Mouse (Mus musculus): ENCODE measurements around the gene Dlk1. TPM values are rescaled to one million over a fixed set of nuclear protein-coding genes. Genes with fewer than 3 reads are reported as not detected.
A peak's percentile ranks its signal among the peaks of the same experiment; 100 is the strongest.

Dlk1 gene
- polyA plus RNA-seq (2014; fragmentation: Nextera tagmentation; extraction: Ambion mirVana) = 54.8 and 67.1 TPM in 2 replicates

DNA sequence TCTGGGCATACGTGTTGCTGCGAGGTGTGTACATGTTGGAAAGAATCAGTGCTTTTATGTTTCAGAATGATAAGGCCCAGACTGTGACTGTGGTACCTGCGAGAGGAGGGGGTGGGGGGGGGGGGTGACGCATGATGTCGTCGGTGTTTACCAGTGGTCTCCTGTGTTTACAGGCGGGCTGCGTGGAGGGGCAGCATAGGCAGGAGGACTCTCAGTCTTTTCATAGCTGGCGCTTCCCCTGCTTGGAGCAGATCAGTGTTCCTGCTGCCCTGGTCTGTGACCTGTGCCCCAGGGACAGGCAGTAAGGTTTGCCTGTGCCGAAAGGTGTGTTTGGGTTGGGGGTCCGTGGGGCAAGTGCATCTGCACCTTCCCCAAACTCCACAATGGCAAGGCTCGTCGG, at the start of gene Dlk1:
Gene Dlk1, plus strand, starts transcription at position 232 of the 400 bp plus-strand sequence.
- H3K36me3 ChIP-seq (ENCODE audit: control insufficient read depth, insufficient read depth, low read length) = no peaks in the 10 kb centered on the region
- no peak for ATAC-seq (replicated peaks; ENCODE audit: insufficient number of reproducible peaks, low FRiP score, low TSS enrichment)
- WGBS (ENCODE audit: insufficient replicate concordance) = 9% methylated on average over 13 of the region's 13 CpGs
- H3K4me2 ChIP-seq = peak within 1 kb of the TSS; percentile 82
- peaks cover 72% of the 10 kb centered on the region for H3K27me3 ChIP-seq (ENCODE audit: control insufficient read depth, insufficient read depth, low read length)
- peak within 1 kb of the TSS; percentile 63; the same call in 1 of the 2 replicates for H3K9ac ChIP-seq (ENCODE audit: low read depth, low read length)
- peak within 1 kb of the TSS; percentile 49 for H3K4me3 ChIP-seq (ENCODE audit: low read depth, low read length)
- H3K27ac ChIP-seq (ENCODE audit: low read depth, low read length) = no peak within 1 kb of the TSS
- peaks cover 20% of the 10 kb centered on the region for H3K4me1 ChIP-seq (ENCODE audit: control insufficient read depth, insufficient read depth, low read length)
- no peaks in the 10 kb centered on the region for H3K9me3 ChIP-seq (replicated peaks; ENCODE audit: control insufficient read depth, low read length)

DNA sequence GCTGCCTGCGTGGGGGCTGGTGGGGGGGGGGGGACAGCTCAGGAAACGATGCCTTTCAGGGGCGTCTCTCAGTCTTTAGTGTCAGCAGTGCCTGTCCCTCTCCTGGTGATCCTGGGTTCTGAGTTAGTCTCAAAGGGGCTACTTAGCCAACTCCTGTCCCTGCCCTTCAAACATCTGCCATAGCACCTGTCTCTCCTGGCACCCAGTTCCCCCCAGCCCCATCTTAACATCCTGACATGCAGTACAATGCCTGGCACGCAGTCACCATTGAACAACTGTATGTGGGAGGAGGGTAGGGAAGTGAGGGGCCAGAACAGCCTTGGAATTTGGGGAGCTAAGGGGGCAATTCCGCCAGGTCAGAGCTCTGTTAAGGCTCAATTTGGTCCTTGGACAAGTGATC, 49.7 kb upstream of the Dlk1 start:
- ATAC-seq (replicated peaks; ENCODE audit: insufficient number of reproducible peaks, low FRiP score, low TSS enrichment) = no peak
- Histone ChIP-seq H3K9me3 (replicated peaks; ENCODE audit: control insufficient read depth, low read length) (no peaks in the 10 kb centered on the region), H3K27me3 (ENCODE audit: control insufficient read depth, insufficient read depth, low read length) (no peaks in the 10 kb centered on the region), H3K9ac (ENCODE audit: low read depth, low read length) (no peak overlapping the region), H3K4me2 (no peak overlapping the region), H3K4me1 (ENCODE audit: control insufficient read depth, insufficient read depth, low read length) (peaks cover 43% of the 10 kb centered on the region), H3K27ac (ENCODE audit: low read depth, low read length) (peak overlapping the region; percentile 70), H3K4me3 (ENCODE audit: low read depth, low read length) (no peak overlapping the region), H3K36me3 (ENCODE audit: control insufficient read depth, insufficient read depth, low read length) (no peaks in the 10 kb centered on the region)
- WGBS (ENCODE audit: insufficient replicate concordance) = 68% methylated on average over 5 of the region's 5 CpGs

DNA sequence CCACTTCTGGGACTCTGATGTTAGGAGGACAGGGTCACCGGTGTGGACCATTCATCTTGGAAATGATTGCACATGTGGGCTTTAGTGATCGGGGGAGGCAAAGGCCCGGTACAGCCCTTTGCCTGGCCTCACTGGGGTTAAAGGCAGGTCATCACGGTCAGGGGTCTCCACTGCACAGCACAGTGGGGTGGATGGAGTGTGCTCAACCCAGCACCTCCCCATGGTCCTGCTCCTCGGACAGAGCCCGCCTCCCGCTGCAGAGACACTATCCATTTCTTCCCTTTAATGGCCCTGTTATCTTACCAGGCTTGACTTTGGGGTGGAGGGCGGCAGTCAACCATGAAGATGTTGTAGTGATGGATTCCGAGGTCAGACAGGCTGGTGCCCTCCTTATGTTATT, 48.9 kb upstream of the Dlk1 start:
- no peak for ATAC-seq (replicated peaks; ENCODE audit: insufficient number of reproducible peaks, low FRiP score, low TSS enrichment)
- Histone ChIP-seq H3K4me1 (ENCODE audit: control insufficient read depth, insufficient read depth, low read length) (peaks cover 37% of the 10 kb centered on the region), H3K36me3 (ENCODE audit: control insufficient read depth, insufficient read depth, low read length) (no peaks in the 10 kb centered on the region), H3K9me3 (replicated peaks; ENCODE audit: control insufficient read depth, low read length) (no peaks in the 10 kb centered on the region), H3K27me3 (ENCODE audit: control insufficient read depth, insufficient read depth, low read length) (no peaks in the 10 kb centered on the region), H3K27ac (ENCODE audit: low read depth, low read length) (no peak overlapping the region), H3K9ac (ENCODE audit: low read depth, low read length) (no peak overlapping the region), H3K4me2 (no peak overlapping the region), H3K4me3 (ENCODE audit: low read depth, low read length) (no peak overlapping the region)
- WGBS (ENCODE audit: insufficient replicate concordance) = 56% methylated on average over 9 of the region's 9 CpGs

DNA sequence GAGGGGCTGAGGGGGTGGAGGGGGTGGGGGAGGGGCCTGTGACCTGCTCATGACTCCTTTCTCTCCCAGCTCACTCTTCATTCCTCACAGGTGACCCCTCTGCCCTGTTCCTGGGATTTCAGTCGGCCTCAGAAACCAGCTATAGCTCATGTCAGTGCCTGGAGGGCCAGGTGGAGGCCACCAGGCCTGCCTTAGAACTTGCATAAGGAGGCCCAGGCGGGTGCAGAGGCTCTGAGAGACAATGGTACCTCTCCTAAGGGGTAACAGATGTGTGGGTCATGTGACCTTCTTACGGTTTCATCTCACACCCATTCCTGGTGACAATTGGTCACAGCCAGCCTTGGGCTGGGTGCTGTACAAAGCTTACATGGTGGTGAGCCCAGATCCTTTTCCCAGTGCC, 46.6 kb upstream of the Dlk1 start:
- H3K9me3 ChIP-seq (replicated peaks; ENCODE audit: control insufficient read depth, low read length) = no peaks in the 10 kb centered on the region
- ATAC-seq (replicated peaks; ENCODE audit: insufficient number of reproducible peaks, low FRiP score, low TSS enrichment) = no peak
- H3K4me1 ChIP-seq (ENCODE audit: control insufficient read depth, insufficient read depth, low read length) = peaks cover 30% of the 10 kb centered on the region
- no peak overlapping the region for H3K4me2 ChIP-seq
- H3K27me3 ChIP-seq (ENCODE audit: control insufficient read depth, insufficient read depth, low read length) = no peaks in the 10 kb centered on the region
- H3K36me3 ChIP-seq (ENCODE audit: control insufficient read depth, insufficient read depth, low read length) = no peaks in the 10 kb centered on the region
- H3K4me3 ChIP-seq (ENCODE audit: low read depth, low read length) = no peak overlapping the region
- no peak overlapping the region for H3K27ac ChIP-seq (ENCODE audit: low read depth, low read length)
- WGBS (ENCODE audit: insufficient replicate concordance) = 39% methylated on average over 3 of the region's 3 CpGs
- no peak overlapping the region for H3K9ac ChIP-seq (ENCODE audit: low read depth, low read length)

DNA sequence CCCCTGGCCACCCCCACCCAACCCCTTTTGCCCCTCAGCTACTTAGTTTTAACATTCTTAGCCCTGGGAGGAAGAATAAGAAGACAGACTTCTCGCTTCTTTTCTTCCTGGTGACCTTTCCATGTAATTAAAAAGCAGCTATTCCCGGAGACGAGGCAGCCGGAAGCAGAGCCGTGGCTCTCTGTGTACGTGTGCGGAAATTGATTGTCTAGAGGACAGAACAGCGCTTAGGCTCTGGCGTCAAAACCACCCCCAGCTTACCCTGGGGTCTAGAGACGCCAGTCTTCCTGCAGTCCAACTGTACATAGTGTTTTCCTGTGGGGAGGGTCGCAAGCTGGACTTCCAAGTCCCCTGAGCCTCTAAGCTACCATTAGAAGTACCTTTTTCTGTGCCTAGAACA, 41.9 kb upstream of the Dlk1 start:
- H3K36me3 ChIP-seq (ENCODE audit: control insufficient read depth, insufficient read depth, low read length) = no peaks in the 10 kb centered on the region
- peak overlapping the region; percentile 5; the same call in 1 of the 2 replicates for H3K9ac ChIP-seq (ENCODE audit: low read depth, low read length)
- peaks cover 33% of the 10 kb centered on the region for H3K4me1 ChIP-seq (ENCODE audit: control insufficient read depth, insufficient read depth, low read length)
- no peak overlapping the region for H3K4me3 ChIP-seq (ENCODE audit: low read depth, low read length)
- 54% methylated on average over 11 of the region's 11 CpGs for WGBS (ENCODE audit: insufficient replicate concordance)
- no peak for ATAC-seq (replicated peaks; ENCODE audit: insufficient number of reproducible peaks, low FRiP score, low TSS enrichment)
- H3K27ac ChIP-seq (ENCODE audit: low read depth, low read length) = peak overlapping the region; percentile 54; the same call in 1 of the 2 replicates
- no peaks in the 10 kb centered on the region for H3K9me3 ChIP-seq (replicated peaks; ENCODE audit: control insufficient read depth, low read length)
- H3K27me3 ChIP-seq (ENCODE audit: control insufficient read depth, insufficient read depth, low read length) = no peaks in the 10 kb centered on the region; the same call in 1 of the 2 replicates
- no peak overlapping the region for H3K4me2 ChIP-seq

DNA sequence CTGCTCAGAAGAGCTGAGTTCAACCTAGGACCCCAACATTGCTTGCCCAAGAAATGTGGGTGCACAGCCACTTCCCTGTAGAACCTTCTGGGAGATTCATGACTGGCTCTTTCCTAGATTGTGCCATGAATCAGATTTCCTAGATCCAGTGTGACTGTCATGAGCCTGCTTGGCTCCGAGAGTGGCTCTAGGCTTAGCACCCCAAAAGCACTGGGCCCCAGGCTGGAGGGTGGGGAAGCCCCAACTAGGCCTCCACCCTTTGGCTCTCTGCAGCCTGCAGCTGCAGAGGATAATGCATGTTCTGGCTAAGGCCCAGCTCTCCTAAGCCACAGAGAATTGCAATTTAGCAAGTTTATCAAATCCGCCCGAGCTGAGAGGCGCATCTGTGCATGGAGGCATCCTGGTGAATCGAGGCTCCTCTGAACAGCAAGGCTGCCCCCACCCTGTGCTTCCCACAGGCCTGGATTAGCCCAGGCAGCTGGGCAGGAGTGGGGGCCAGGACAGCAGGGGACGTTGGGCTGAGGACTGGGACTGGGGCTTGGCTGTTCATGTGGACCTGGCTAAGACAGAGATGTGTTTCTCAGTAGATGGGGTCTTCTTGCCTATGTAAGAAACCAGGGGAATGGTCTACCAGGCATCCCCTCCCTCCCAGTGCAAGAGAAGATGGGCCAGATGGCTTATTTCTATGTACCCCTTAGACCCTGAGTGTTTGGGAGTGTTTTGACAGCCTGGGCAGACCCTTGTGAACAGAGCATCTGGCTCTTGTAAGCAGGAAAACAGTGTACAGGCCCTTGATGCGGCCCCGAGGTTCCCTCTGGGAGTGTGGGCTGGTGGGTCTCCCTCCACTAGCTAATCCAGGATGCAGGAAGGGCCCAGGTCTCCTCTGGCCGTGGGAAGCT, 41.2 kb upstream of the Dlk1 start:
- Histone ChIP-seq H3K4me3 (ENCODE audit: low read depth, low read length) (no peak overlapping the region), H3K9ac (ENCODE audit: low read depth, low read length) (peak overlapping the region; percentile 5; the same call in 1 of the 2 replicates), H3K4me2 (no peak overlapping the region), H3K27me3 (ENCODE audit: control insufficient read depth, insufficient read depth, low read length) (no peaks in the 10 kb centered on the region; the same call in 1 of the 2 replicates), H3K4me1 (ENCODE audit: control insufficient read depth, insufficient read depth, low read length) (peaks cover 30% of the 10 kb centered on the region), H3K9me3 (replicated peaks; ENCODE audit: control insufficient read depth, low read length) (no peaks in the 10 kb centered on the region), H3K36me3 (ENCODE audit: control insufficient read depth, insufficient read depth, low read length) (no peaks in the 10 kb centered on the region), H3K27ac (ENCODE audit: low read depth, low read length) (peak overlapping the region; percentile 54; the same call in 1 of the 2 replicates)
- WGBS (ENCODE audit: insufficient replicate concordance) = 49% methylated on average over 9 of the region's 9 CpGs
- no peak for ATAC-seq (replicated peaks; ENCODE audit: insufficient number of reproducible peaks, low FRiP score, low TSS enrichment)

DNA sequence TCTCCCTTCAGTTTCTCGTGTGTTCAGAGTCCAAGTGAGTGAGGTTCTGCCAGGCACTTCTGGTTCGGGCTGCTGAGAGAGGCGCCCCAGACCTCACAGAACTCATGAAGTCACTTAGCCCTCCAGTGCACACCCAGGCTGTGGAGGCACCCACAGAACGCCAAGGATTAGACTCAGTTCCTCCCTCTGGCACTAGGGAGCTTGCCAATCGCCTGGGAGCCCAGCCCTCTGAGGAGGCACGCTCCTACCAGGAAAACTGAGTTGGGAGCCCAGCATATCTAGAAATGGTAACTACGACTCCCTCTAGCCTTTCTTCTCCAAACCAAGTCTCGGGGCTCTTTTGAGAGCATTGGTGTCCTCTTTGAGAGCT, 40.6 kb upstream of the Dlk1 start:
- Histone ChIP-seq H3K4me1 (ENCODE audit: control insufficient read depth, insufficient read depth, low read length) (peaks cover 33% of the 10 kb centered on the region), H3K4me3 (ENCODE audit: low read depth, low read length) (no peak overlapping the region), H3K36me3 (ENCODE audit: control insufficient read depth, insufficient read depth, low read length) (no peaks in the 10 kb centered on the region), H3K27ac (ENCODE audit: low read depth, low read length) (peak overlapping the region; percentile 54; the same call in 1 of the 2 replicates), H3K9ac (ENCODE audit: low read depth, low read length) (no peak overlapping the region), H3K27me3 (ENCODE audit: control insufficient read depth, insufficient read depth, low read length) (no peaks in the 10 kb centered on the region; the same call in 1 of the 2 replicates), H3K4me2 (no peak overlapping the region), H3K9me3 (replicated peaks; ENCODE audit: control insufficient read depth, low read length) (no peaks in the 10 kb centered on the region)
- WGBS (ENCODE audit: insufficient replicate concordance) = 55% methylated on average over 8 of the region's 8 CpGs
- ATAC-seq (replicated peaks; ENCODE audit: insufficient number of reproducible peaks, low FRiP score, low TSS enrichment) = no peak

DNA sequence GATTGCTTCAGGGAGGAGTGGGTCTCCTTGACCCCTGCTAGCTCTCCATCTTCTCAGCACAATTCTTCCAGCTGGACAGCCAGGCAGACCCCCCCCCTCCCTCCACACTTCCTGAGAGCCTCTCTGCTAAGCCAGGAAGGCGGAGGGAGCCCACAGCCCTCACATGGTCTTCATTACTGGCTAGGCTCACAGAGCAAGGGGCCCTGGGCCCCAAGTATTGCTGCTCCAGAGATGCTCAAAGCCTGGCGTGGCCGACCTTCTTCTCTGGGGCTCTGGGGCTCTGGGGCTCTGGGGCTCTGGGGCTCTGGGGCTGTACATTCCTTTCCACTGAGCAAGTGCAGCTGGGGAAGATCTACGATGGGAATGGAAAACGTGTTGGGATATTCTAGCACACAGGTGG, 39.9 kb upstream of the Dlk1 start:
- H3K9me3 ChIP-seq (replicated peaks; ENCODE audit: control insufficient read depth, low read length) = no peaks in the 10 kb centered on the region
- peaks cover 37% of the 10 kb centered on the region for H3K4me1 ChIP-seq (ENCODE audit: control insufficient read depth, insufficient read depth, low read length)
- no peak overlapping the region for H3K9ac ChIP-seq (ENCODE audit: low read depth, low read length)
- H3K27me3 ChIP-seq (ENCODE audit: control insufficient read depth, insufficient read depth, low read length) = no peaks in the 10 kb centered on the region; the same call in 1 of the 2 replicates
- H3K4me3 ChIP-seq (ENCODE audit: low read depth, low read length) = no peak overlapping the region
- H3K36me3 ChIP-seq (ENCODE audit: control insufficient read depth, insufficient read depth, low read length) = no peaks in the 10 kb centered on the region
- peak overlapping the region; percentile 46 for H3K27ac ChIP-seq (ENCODE audit: low read depth, low read length)
- no peak overlapping the region for H3K4me2 ChIP-seq
- 32% methylated on average over 5 of the region's 5 CpGs for WGBS (ENCODE audit: insufficient replicate concordance)
- ATAC-seq (replicated peaks; ENCODE audit: insufficient number of reproducible peaks, low FRiP score, low TSS enrichment) = no peak; the same call in 1 of the 2 replicates

All from heart, embryonic 11.5 days (tissue).